In the genomic region with DNA sequence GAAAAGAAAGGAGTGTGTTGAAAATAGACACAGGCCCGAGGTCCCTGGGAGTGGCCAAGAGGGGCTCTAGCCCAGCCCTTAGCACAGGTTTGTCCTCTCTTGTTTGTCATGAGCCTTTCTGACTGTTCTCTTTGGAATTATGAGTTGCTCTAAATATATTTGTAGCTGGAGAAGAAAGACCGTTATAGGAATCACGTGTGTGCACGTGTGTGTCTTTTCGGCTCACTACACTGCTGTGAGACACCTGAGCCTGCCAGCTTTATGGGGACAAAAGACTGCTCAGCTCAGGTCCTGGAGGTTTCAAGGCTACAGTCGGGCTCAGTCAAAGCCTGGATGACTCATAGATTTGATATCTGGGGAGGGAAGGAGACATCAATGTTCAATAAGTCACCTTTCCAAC, we compare ENCODE assay signal across 16 mouse cellular contexts.
"Had no signal": no experiment of that assay in that cellular context is flagged by ENCODE, and none has a peak within 500 bp of the region (broad histone marks: within the 10 kb centered on the region; RNA-seq: fewer than 3 reads in every experiment).

No protein-coding gene starts in this region.

- H3K4me3 ChIP-seq: midbrain, embryonic 10.5 days; midbrain, embryonic 12.5 days; midbrain, embryonic 15.5 days; myocyte; neural tube, embryonic 13.5 days; neural tube, embryonic 15.5 days; stomach, embryonic 15.5 days had no signal

- DNase-seq: lung, adult 18-20 months; lung, embryonic 14.5 days; lung, postnatal 10 days; lung, postnatal 4 days; thymus, adult 2 months; thymus, postnatal 14 days; thymus, postnatal 36 days had no signal

- ATAC-seq: midbrain, embryonic 15.5 days had no signal

- H3K9me3 ChIP-seq: midbrain, embryonic 10.5 days; midbrain, embryonic 12.5 days; midbrain, embryonic 15.5 days; neural tube, embryonic 13.5 days; neural tube, embryonic 15.5 days; stomach, embryonic 15.5 days had no signal

- H3K36me3 ChIP-seq: midbrain, embryonic 10.5 days; midbrain, embryonic 12.5 days; midbrain, embryonic 15.5 days; neural tube, embryonic 13.5 days; neural tube, embryonic 15.5 days; stomach, embryonic 15.5 days had no signal

- H3K4me1 ChIP-seq: midbrain, embryonic 10.5 days; midbrain, embryonic 12.5 days; neural tube, embryonic 15.5 days; stomach, embryonic 15.5 days had no signal

- H3K27ac ChIP-seq: liver, embryonic 14.5 days; midbrain, embryonic 10.5 days; midbrain, embryonic 12.5 days; midbrain, embryonic 15.5 days; neural tube, embryonic 13.5 days; neural tube, embryonic 15.5 days; stomach, embryonic 15.5 days; stomach, postnatal 0 days had no signal

- H3K4me2 ChIP-seq: lung, embryonic 14.5 days; midbrain, embryonic 12.5 days; midbrain, embryonic 15.5 days; neural tube, embryonic 13.5 days; neural tube, embryonic 15.5 days; stomach, embryonic 15.5 days had no signal

- H3K9ac ChIP-seq: liver, embryonic 14.5 days; lung, embryonic 14.5 days; midbrain, embryonic 12.5 days; midbrain, embryonic 15.5 days; neural tube, embryonic 13.5 days; neural tube, embryonic 15.5 days; stomach, embryonic 15.5 days had no signal

- H3K27me3 ChIP-seq: midbrain, embryonic 12.5 days; midbrain, embryonic 15.5 days; neural tube, embryonic 13.5 days; neural tube, embryonic 15.5 days; stomach, embryonic 15.5 days had no signal
